Comparison of ENCODE assay signal across 8 mouse cellular contexts in the genomic region with DNA sequence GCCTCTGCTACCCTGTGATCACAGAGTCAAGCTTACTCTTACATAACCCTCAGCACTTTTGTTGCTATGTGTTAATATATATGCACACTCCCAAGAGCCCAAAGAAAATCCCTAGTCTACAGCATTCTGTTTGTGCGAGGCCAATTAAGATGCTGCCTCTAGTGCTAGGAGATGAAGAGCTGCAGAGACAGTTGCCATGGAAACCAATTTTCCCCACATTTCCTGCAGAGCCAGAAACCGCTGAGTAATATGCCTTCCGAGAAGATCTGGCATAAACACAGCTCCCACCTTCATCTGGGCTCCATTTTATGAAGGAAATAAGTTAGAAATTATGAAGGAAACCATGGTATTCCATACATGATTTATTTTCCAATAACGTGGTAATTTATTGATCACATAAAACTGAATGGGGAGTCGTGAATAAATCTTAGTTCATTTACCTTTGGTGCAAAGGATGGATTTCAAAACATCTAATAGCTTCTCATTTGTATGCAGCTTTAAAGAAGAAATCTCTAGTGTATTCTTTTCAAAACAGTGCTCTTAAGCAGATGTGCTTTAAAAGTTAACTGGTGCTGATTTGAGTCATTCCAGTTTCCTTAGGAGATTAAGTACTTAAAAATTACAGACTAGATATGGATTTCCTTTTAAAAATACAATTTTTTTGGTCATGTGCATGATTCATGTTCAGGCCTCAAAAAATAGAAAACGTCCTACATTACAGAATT. TPM values are rescaled to one million over a fixed set of nuclear protein-coding genes. Genes with fewer than 3 reads are reported as not detected.
DNase-seq lines count a peak whose midpoint lies in the region; ATAC-seq and TF ChIP-seq lines count a peak whose summit lies in the region.

No protein-coding gene starts in this region.

- H3K4me2 ChIP-seq in embryonic facial prominence, embryonic 12.5 days (replicated peaks): no peak overlapping the region
- H3K4me2 ChIP-seq in midbrain, embryonic 14.5 days (ENCODE audit: low read length): peak overlapping the region; percentile 36

- no peaks in the 10 kb centered on the region for H3K36me3 ChIP-seq in embryonic facial prominence, embryonic 12.5 days
- H3K36me3 ChIP-seq in midbrain, embryonic 14.5 days (ENCODE audit: control insufficient read depth, insufficient read depth, low read length): no peaks in the 10 kb centered on the region
- no peaks in the 10 kb centered on the region for H3K36me3 ChIP-seq in thymus, adult 2 months (ENCODE audit: control insufficient read depth, insufficient read depth, low read length)

- no peaks in the 10 kb centered on the region for H3K27me3 ChIP-seq in embryonic facial prominence, embryonic 12.5 days
- H3K27me3 ChIP-seq in midbrain, embryonic 14.5 days (ENCODE audit: control insufficient read depth, insufficient read depth, low read length): no peaks in the 10 kb centered on the region
- H3K27me3 ChIP-seq in thymus, adult 2 months (ENCODE audit: control insufficient read depth, insufficient read depth, low read length): no peaks in the 10 kb centered on the region

- H3K9ac ChIP-seq in embryonic facial prominence, embryonic 12.5 days: no peak overlapping the region
- H3K9ac ChIP-seq in midbrain, embryonic 14.5 days (replicated peaks; ENCODE audit: low read length): no peak overlapping the region

- H3K9me3 ChIP-seq in embryonic facial prominence, embryonic 12.5 days: no peaks in the 10 kb centered on the region
- H3K9me3 ChIP-seq in midbrain, embryonic 14.5 days (ENCODE audit: control insufficient read depth, low read length): no peaks in the 10 kb centered on the region

- no peak overlapping the region for H3K27ac ChIP-seq in embryonic facial prominence, embryonic 12.5 days
- peak overlapping the region; percentile 89 for H3K27ac ChIP-seq in midbrain, embryonic 14.5 days (replicated peaks; ENCODE audit: low read depth, low read length)
- H3K27ac ChIP-seq in thymus, adult 2 months (ENCODE audit: control insufficient read depth, insufficient read depth, low read length): no peak overlapping the region

- peak; percentile 91 for DNase-seq in brain, embryonic 18.5 days (ENCODE audit: low read depth, low spot score)
- peak; percentile 81 for DNase-seq in layer of hippocampus, adult 11-12 months (ENCODE audit: low spot score)
- DNase-seq in midbrain, embryonic 14.5 days: peak; percentile 96
- DNase-seq in thymus, adult 2 months: no peak
- no peak for DNase-seq in Muller cell, postnatal 12 days (ENCODE audit: inconsistent ontology term)
- DNase-seq in heart, adult 11 months: no peak
- no peak for DNase-seq in kidney, adult 18-20 months

- ATAC-seq in embryonic facial prominence, embryonic 12.5 days (ENCODE audit: insufficient number of reproducible peaks, insufficient read depth, low FRiP score, low TSS enrichment): peak; percentile 84; the same call in 1 of the 2 replicates
- peak; percentile 92 for ATAC-seq in midbrain, embryonic 14.5 days (ENCODE audit: low FRiP score, low TSS enrichment)

- peaks cover 5% of the 10 kb centered on the region; the same call in 1 of the 2 replicates for H3K4me1 ChIP-seq in embryonic facial prominence, embryonic 12.5 days
- H3K4me1 ChIP-seq in midbrain, embryonic 14.5 days (ENCODE audit: control insufficient read depth, insufficient read depth, low read length): peaks cover 30% of the 10 kb centered on the region
- no peaks in the 10 kb centered on the region for H3K4me1 ChIP-seq in thymus, adult 2 months (replicated peaks; ENCODE audit: control insufficient read depth, insufficient read depth, low read length)

- H3K4me3 ChIP-seq in embryonic facial prominence, embryonic 12.5 days: no peak overlapping the region
- no peak overlapping the region for H3K4me3 ChIP-seq in midbrain, embryonic 14.5 days (replicated peaks; ENCODE audit: low read depth, low read length)
- H3K4me3 ChIP-seq in thymus, adult 2 months (ENCODE audit: control insufficient read depth, insufficient read depth, low read length): no peak overlapping the region

- 45% methylated on average over 6 of the region's 6 CpGs for WGBS in embryonic facial prominence, embryonic 12.5 days
- 18% methylated on average over 6 of the region's 6 CpGs for WGBS in midbrain, embryonic 14.5 days
- WGBS in thymus, adult 2 months: 62% methylated on average over 6 of the region's 6 CpGs

- no peak for TF ChIP-seq CTCF in thymus, adult 2 months (IDR thresholded peaks at IDR 0.05; ENCODE audit: borderline replicate concordance, control insufficient read depth, extremely low read depth, insufficient read depth, low read length, poor library complexity)

- TF ChIP-seq POLR2A in thymus, adult 2 months (IDR thresholded peaks at IDR 0.05; ENCODE audit: control insufficient read depth, extremely low read depth, insufficient read depth, low read length, poor library complexity): no peak

RNA-seq across cellular contexts. Expression of a gene that starts 26.5 kb away (rescaled TPM):
- polyA plus RNA-seq in embryonic facial prominence, embryonic 12.5 days (2016; fragmentation: Nextera tagmentation; extraction: Ambion mirVana): 4.7 and 5.9 TPM in 2 replicates
- polyA plus RNA-seq in midbrain, embryonic 14.5 days (2014; fragmentation: Nextera tagmentation; extraction: Ambion mirVana): 225 and 247 TPM in 2 replicates
- polyA plus RNA-seq in thymus, adult 2 months (2012; rRNA removed): 0.09 TPM in 1 of 2 replicates, not detected in the other

Comparison
In these comparisons a context has a peak if more than half of its experiments do, and no peak if none do; other contexts are left out.
1. DNase-seq: peak in brain, embryonic 18.5 days (single experiment), layer of hippocampus, adult 11-12 months (single experiment) and midbrain, embryonic 14.5 days (single experiment); none in thymus, adult 2 months (single experiment), Muller cell, postnatal 12 days (single experiment), heart, adult 11 months (single experiment) and kidney, adult 18-20 months (single experiment).
2. RNA of a gene that starts 26.5 kb away (polyA plus RNA-seq): 225 to 247 TPM in midbrain, embryonic 14.5 days; 4.7 to 5.9 TPM in embryonic facial prominence, embryonic 12.5 days and 0.09 TPM in thymus, adult 2 months; every median in the first group is over 10 times any median in the second.